Mouse (Mus musculus) thymus, postnatal 36 days (tissue): Measurements from ENCODE around the gene A730061H03Rik.
A peak's percentile ranks its signal among the peaks of the same experiment; 100 is the strongest.

Source experiments
- DNase-seq, 2 experiments: peaks; one replicate each; pipeline ENCODE4 v3.0.0; 2022; ENCODE audit warnings: mixed read lengths in 2 of 2

A730061H03Rik gene

GRCm38 (mm10) chr14:55544334-55544733, 15.9 kb downstream of the A730061H03Rik start:
- no peak for DNase-seq

- no peak for DNase-seq
Measured at GRCm38 (mm10) chr14:55542268-55542667, 17.9 kb downstream of the A730061H03Rik start.

- DNase-seq = peak; percentile 42 to 50
Measured at GRCm38 (mm10) chr14:55540787-55541321, 19.4 kb downstream of the A730061H03Rik start.

- DNase-seq = peak; percentile 31 to 48
Measured at GRCm38 (mm10) chr14:55540067-55540786, 20.0 kb downstream of the A730061H03Rik start, which contains the start of gene Pck2. Gene Pck2 (plus strand): TSS chr14:55540266.

GRCm38 (mm10) chr14:55536116-55536745, 24.0 kb downstream of the A730061H03Rik start:
- peak; percentile 34 to 46 for DNase-seq

- DNase-seq = peak in 1 of 2 experiments; percentile 21
Measured at GRCm38 (mm10) chr14:55527940-55528339, 32.3 kb downstream of the A730061H03Rik start.

- DNase-seq = no peak
Measured at GRCm38 (mm10) chr14:55526674-55527073, 33.5 kb downstream of the A730061H03Rik start.

- no peak for DNase-seq
Measured at GRCm38 (mm10) chr14:55524785-55525184, 35.4 kb downstream of the A730061H03Rik start, which contains the start of gene Nrl. Gene Nrl (minus strand): TSS chr14:55524981.

- DNase-seq = no peak
Measured at GRCm38 (mm10) chr14:55524062-55524461, 36.1 kb downstream of the A730061H03Rik start.

- DNase-seq = no peak
Measured at GRCm38 (mm10) chr14:55520451-55521361, 39.5 kb downstream of the A730061H03Rik start.

GRCm38 (mm10) chr14:55519604-55520003, 40.6 kb downstream of the A730061H03Rik start:
- no peak for DNase-seq

- DNase-seq = no peak
Measured at GRCm38 (mm10) chr14:55518897-55519296, 41.3 kb downstream of the A730061H03Rik start.

GRCm38 (mm10) chr14:55515846-55516245, 44.4 kb downstream of the A730061H03Rik start:
- DNase-seq = no peak

GRCm38 (mm10) chr14:55513927-55514326, 46.3 kb downstream of the A730061H03Rik start:
- DNase-seq = no peak

- DNase-seq = no peak
Measured at GRCm38 (mm10) chr14:55511037-55511436, 49.2 kb downstream of the A730061H03Rik start.

GRCm38 (mm10) chr14:55510125-55510731, 50.0 kb downstream of the A730061H03Rik start, which contains the start of gene Cpne6:
Gene Cpne6 (plus strand): TSS chr14:55510445.
- DNase-seq = no peak
